In genomic region chr5:132324246-132324883, GRCm38 (mm10) we compare ENCODE assay signal across 17 mouse cellular contexts.
A peak's percentile ranks its signal among the peaks of the same experiment; 100 is the strongest.
DNase-seq lines count a peak whose midpoint lies in the region; ATAC-seq lines count a peak whose summit lies in the region.
"Had no signal": no experiment of that assay in that cellular context is flagged by ENCODE, and none has a peak within 500 bp of the region (broad histone marks: within the 10 kb centered on the region; RNA-seq: fewer than 3 reads in every experiment).

No protein-coding gene starts in this region.

- no peaks in the 10 kb centered on the region for H3K36me3 ChIP-seq in embryonic facial prominence, embryonic 11.5 days (replicated peaks; ENCODE audit: control insufficient read depth, insufficient read depth, low read depth, low read length)
- no peaks in the 10 kb centered on the region for H3K36me3 ChIP-seq in embryonic facial prominence, embryonic 10.5 days (replicated peaks)
- H3K36me3 ChIP-seq in midbrain, embryonic 10.5 days, result no peaks in the 10 kb centered on the region
- no peaks in the 10 kb centered on the region for H3K36me3 ChIP-seq in midbrain, embryonic 15.5 days (replicated peaks)
- no peaks in the 10 kb centered on the region for H3K36me3 ChIP-seq in forebrain, embryonic 16.5 days (ENCODE audit: control insufficient read depth, insufficient read depth)
- no peaks in the 10 kb centered on the region for H3K36me3 ChIP-seq in intestine, embryonic 16.5 days (ENCODE audit: control insufficient read depth, insufficient read depth, low read length)
- H3K36me3 ChIP-seq: embryonic facial prominence, embryonic 13.5 days; G1E had no signal

- 49% methylated on average over 6 of the region's 6 CpGs for WGBS in embryonic facial prominence, embryonic 11.5 days
- 54% methylated on average over 6 of the region's 6 CpGs for WGBS in embryonic facial prominence, embryonic 10.5 days
- 33% methylated on average over 6 of the region's 6 CpGs for WGBS in midbrain, embryonic 10.5 days
- WGBS in midbrain, embryonic 15.5 days, result 18% methylated on average over 6 of the region's 6 CpGs
- WGBS in forebrain, embryonic 16.5 days, result 9% methylated on average over 6 of the region's 6 CpGs
- WGBS in intestine, embryonic 16.5 days, result 74% methylated on average over 6 of the region's 6 CpGs

- no peaks in the 10 kb centered on the region for H3K27me3 ChIP-seq in embryonic facial prominence, embryonic 11.5 days (ENCODE audit: control insufficient read depth, insufficient read depth, low read length)
- H3K27me3 ChIP-seq in embryonic facial prominence, embryonic 10.5 days (replicated peaks; ENCODE audit: low read depth, poor library complexity, severe bottlenecking), result no peaks in the 10 kb centered on the region
- H3K27me3 ChIP-seq in midbrain, embryonic 10.5 days (ENCODE audit: low read depth, poor library complexity, severe bottlenecking), result no peaks in the 10 kb centered on the region
- H3K27me3 ChIP-seq in midbrain, embryonic 15.5 days (replicated peaks), result no peaks in the 10 kb centered on the region
- H3K27me3 ChIP-seq in forebrain, embryonic 16.5 days (replicated peaks; ENCODE audit: control insufficient read depth, insufficient read depth, low read length), result no peaks in the 10 kb centered on the region
- no peaks in the 10 kb centered on the region for H3K27me3 ChIP-seq in intestine, embryonic 16.5 days (replicated peaks; ENCODE audit: control insufficient read depth, insufficient read depth, low read length)
- H3K27me3 ChIP-seq: embryonic facial prominence, embryonic 13.5 days had no signal

- H3K27ac ChIP-seq in embryonic facial prominence, embryonic 11.5 days (replicated peaks; ENCODE audit: low read depth, low read length), result no peak overlapping the region
- H3K27ac ChIP-seq in embryonic facial prominence, embryonic 10.5 days (replicated peaks), result no peak overlapping the region
- H3K27ac ChIP-seq in midbrain, embryonic 10.5 days (replicated peaks), result no peak overlapping the region
- H3K27ac ChIP-seq in midbrain, embryonic 15.5 days, result no peak overlapping the region
- H3K27ac ChIP-seq in forebrain, embryonic 16.5 days (ENCODE audit: low read length), result peak overlapping the region; percentile 55; the same call in 1 of the 2 replicates
- no peak overlapping the region for H3K27ac ChIP-seq in intestine, embryonic 16.5 days (ENCODE audit: low read length)
- H3K27ac ChIP-seq: embryonic facial prominence, embryonic 13.5 days; stomach, postnatal 0 days had no signal

- no peaks in the 10 kb centered on the region for H3K9me3 ChIP-seq in embryonic facial prominence, embryonic 11.5 days (replicated peaks; ENCODE audit: control insufficient read depth, low read length)
- no peaks in the 10 kb centered on the region for H3K9me3 ChIP-seq in embryonic facial prominence, embryonic 10.5 days
- no peaks in the 10 kb centered on the region for H3K9me3 ChIP-seq in midbrain, embryonic 10.5 days (replicated peaks)
- H3K9me3 ChIP-seq in midbrain, embryonic 15.5 days, result no peaks in the 10 kb centered on the region
- no peaks in the 10 kb centered on the region for H3K9me3 ChIP-seq in forebrain, embryonic 16.5 days (ENCODE audit: control insufficient read depth, low read length)
- no peaks in the 10 kb centered on the region for H3K9me3 ChIP-seq in intestine, embryonic 16.5 days (ENCODE audit: control insufficient read depth, low read length)
- H3K9me3 ChIP-seq: embryonic facial prominence, embryonic 13.5 days had no signal

- DNase-seq in embryonic facial prominence, embryonic 11.5 days (ENCODE audit: low spot score), result peak; percentile 28
- no peak for DNase-seq in embryonic facial prominence, embryonic 10.5 days (ENCODE audit: low spot score)
- DNase-seq in midbrain, embryonic 10.5 days (ENCODE audit: low spot score), result peak; percentile 19
- no peak for DNase-seq in cerebellum, adult 9-11 months
- DNase-seq in cerebellum, adult 11 months, result no peak
- DNase-seq: cerebellum, adult 11-12 months; gastrocnemius, postnatal 10 days; heart, postnatal 10 days; liver; liver, postnatal 0 days had no signal

- H3K4me2 ChIP-seq in embryonic facial prominence, embryonic 11.5 days (ENCODE audit: low read depth, low read length), result no peak overlapping the region
- H3K4me2 ChIP-seq in midbrain, embryonic 15.5 days, result no peak overlapping the region
- H3K4me2 ChIP-seq in forebrain, embryonic 16.5 days (ENCODE audit: low read length), result no peak overlapping the region
- H3K4me2 ChIP-seq in intestine, embryonic 16.5 days (ENCODE audit: low read depth, low read length), result no peak overlapping the region
- H3K4me2 ChIP-seq: embryonic facial prominence, embryonic 13.5 days had no signal

- no peaks in the 10 kb centered on the region for H3K4me1 ChIP-seq in embryonic facial prominence, embryonic 11.5 days (ENCODE audit: control insufficient read depth, insufficient read depth, low read length)
- H3K4me1 ChIP-seq in embryonic facial prominence, embryonic 10.5 days, result peaks cover 42% of the 10 kb centered on the region
- peaks cover 50% of the 10 kb centered on the region for H3K4me1 ChIP-seq in midbrain, embryonic 10.5 days
- H3K4me1 ChIP-seq in midbrain, embryonic 15.5 days, result peaks cover 30% of the 10 kb centered on the region
- peaks cover 29% of the 10 kb centered on the region for H3K4me1 ChIP-seq in forebrain, embryonic 16.5 days (replicated peaks; ENCODE audit: control insufficient read depth, insufficient read depth, low read length)
- H3K4me1 ChIP-seq in intestine, embryonic 16.5 days (ENCODE audit: control insufficient read depth, insufficient read depth, low read length), result peaks cover 3% of the 10 kb centered on the region; the same call in 1 of the 2 replicates

- ATAC-seq in embryonic facial prominence, embryonic 11.5 days (replicated peaks; ENCODE audit: insufficient number of reproducible peaks, low FRiP score, low TSS enrichment, low read depth), result no peak
- no peak for ATAC-seq in midbrain, embryonic 15.5 days (replicated peaks)
- peak; percentile 60; the same call in 1 of the 2 replicates for ATAC-seq in forebrain, embryonic 16.5 days
- ATAC-seq in intestine, embryonic 16.5 days, result no peak
- ATAC-seq: CD4-positive, CD25-positive, alpha-beta regulatory T cell, adult 4 months; liver, postnatal 0 days had no signal

- H3K4me3 ChIP-seq in embryonic facial prominence, embryonic 11.5 days (ENCODE audit: low read depth, low read length), result no peak overlapping the region
- H3K4me3 ChIP-seq in embryonic facial prominence, embryonic 10.5 days, result no peak overlapping the region
- H3K4me3 ChIP-seq in midbrain, embryonic 10.5 days, result no peak overlapping the region
- H3K4me3 ChIP-seq in midbrain, embryonic 15.5 days, result no peak overlapping the region
- H3K4me3 ChIP-seq in forebrain, embryonic 16.5 days (replicated peaks; ENCODE audit: low read length), result no peak overlapping the region
- no peak overlapping the region for H3K4me3 ChIP-seq in intestine, embryonic 16.5 days (ENCODE audit: low read length)
- H3K4me3 ChIP-seq: embryonic facial prominence, embryonic 13.5 days had no signal

- no peak overlapping the region for H3K9ac ChIP-seq in embryonic facial prominence, embryonic 11.5 days (replicated peaks; ENCODE audit: low read length)
- no peak overlapping the region for H3K9ac ChIP-seq in midbrain, embryonic 15.5 days
- no peak overlapping the region for H3K9ac ChIP-seq in forebrain, embryonic 16.5 days (replicated peaks; ENCODE audit: low read depth, low read length)
- H3K9ac ChIP-seq in intestine, embryonic 16.5 days (ENCODE audit: low read depth, low read length), result no peak overlapping the region
- H3K9ac ChIP-seq: embryonic facial prominence, embryonic 13.5 days; liver, postnatal 0 days had no signal

Comparison
In these comparisons a context has a peak if more than half of its experiments do, and no peak if none do; other contexts are left out.
1. DNase-seq: peak in embryonic facial prominence, embryonic 11.5 days (single experiment) and midbrain, embryonic 10.5 days (single experiment); none in embryonic facial prominence, embryonic 10.5 days (single experiment), cerebellum, adult 9-11 months (single experiment) and cerebellum, adult 11 months (single experiment).